Mouse (Mus musculus): ENCODE results near the gene S100a3. TPM values are rescaled to one million over a fixed set of nuclear protein-coding genes. Genes with fewer than 3 reads are reported as not detected.

Gene S100a3
- polyA plus RNA-seq, 2 experiments = 0.20 TPM; not detected in 1

GRCm38 (mm10) chr3:90612728-90613291 is 52.4 kb downstream of the S100a3 start, which contains the start of gene S100a6:
Gene S100a6 (plus strand): TSS chr3:90612882.
- H3K36me3 ChIP-seq (replicated peaks; ENCODE audit: control insufficient read depth, insufficient read depth, low read depth) = no peaks in the 10 kb centered on the region
- no peaks in the 10 kb centered on the region for H3K4me1 ChIP-seq (replicated peaks; ENCODE audit: control insufficient read depth in 2 of 2, insufficient read depth in 2 of 2, low read length in 1 of 2)
- H3K4me3 ChIP-seq (ENCODE audit: insufficient read depth in 1 of 2, low read depth in 2 of 2, low read length in 2 of 2) = no peak within 1 kb of the TSS
- H3K9ac ChIP-seq (replicated peaks) = no peak within 1 kb of the TSS
- ATAC-seq (ENCODE audit: insufficient read depth) = 0 out of 2 replicates have a peak, but pooled peaks have one; percentile 35
- peak; percentile 12 to 23 (median 22) for DNase-seq (ENCODE audit: low read depth in 3 of 3, low spot score in 3 of 3)
- no peaks in the 10 kb centered on the region for H3K27me3 ChIP-seq (ENCODE audit: control insufficient read depth, insufficient read depth, low read length)
- H3K9me3 ChIP-seq (ENCODE audit: control insufficient read depth, low read length) = no peaks in the 10 kb centered on the region
- 2% methylated on average over 23 of the region's 23 CpGs for WGBS (ENCODE audit: insufficient replicate concordance)
- H3K4me2 ChIP-seq (ENCODE audit: low read depth) = peak within 1 kb of the TSS; percentile 32
- H3K27ac ChIP-seq = no peak within 1 kb of the TSS
- TF ChIP-seq EP300 (IDR thresholded peaks at IDR 0.05; ENCODE audit: low read depth) = no peak
- TF ChIP-seq CTCF (IDR thresholded peaks at IDR 0.05; ENCODE audit: low read depth) = peak; percentile 71

- TF ChIP-seq EP300 (IDR thresholded peaks at IDR 0.05; ENCODE audit: low read depth) (no peak), CTCF (IDR thresholded peaks at IDR 0.05; ENCODE audit: low read depth) (no peak)
- WGBS (ENCODE audit: insufficient replicate concordance) = 28% methylated on average over 7 of the region's 7 CpGs
- no peak overlapping the region for H3K4me3 ChIP-seq (ENCODE audit: insufficient read depth in 1 of 2, low read depth in 2 of 2, low read length in 2 of 2)
- no peak overlapping the region for H3K4me2 ChIP-seq (ENCODE audit: low read depth)
- no peak for ATAC-seq (ENCODE audit: insufficient read depth)
- no peak for DNase-seq (ENCODE audit: low read depth in 3 of 3, low spot score in 3 of 3)
- no peaks in the 10 kb centered on the region for H3K36me3 ChIP-seq (replicated peaks; ENCODE audit: control insufficient read depth, insufficient read depth, low read depth)
- no peaks in the 10 kb centered on the region for H3K4me1 ChIP-seq (replicated peaks; ENCODE audit: control insufficient read depth in 2 of 2, insufficient read depth in 2 of 2, low read length in 1 of 2)
- no peaks in the 10 kb centered on the region for H3K9me3 ChIP-seq (ENCODE audit: control insufficient read depth, low read length)
- H3K27ac ChIP-seq = no peak overlapping the region
- H3K9ac ChIP-seq (replicated peaks) = no peak overlapping the region
- H3K27me3 ChIP-seq (ENCODE audit: control insufficient read depth, insufficient read depth, low read length) = no peaks in the 10 kb centered on the region
Measured at GRCm38 (mm10) chr3:90613461-90614147, 53.2 kb downstream of the S100a3 start.

DNA sequence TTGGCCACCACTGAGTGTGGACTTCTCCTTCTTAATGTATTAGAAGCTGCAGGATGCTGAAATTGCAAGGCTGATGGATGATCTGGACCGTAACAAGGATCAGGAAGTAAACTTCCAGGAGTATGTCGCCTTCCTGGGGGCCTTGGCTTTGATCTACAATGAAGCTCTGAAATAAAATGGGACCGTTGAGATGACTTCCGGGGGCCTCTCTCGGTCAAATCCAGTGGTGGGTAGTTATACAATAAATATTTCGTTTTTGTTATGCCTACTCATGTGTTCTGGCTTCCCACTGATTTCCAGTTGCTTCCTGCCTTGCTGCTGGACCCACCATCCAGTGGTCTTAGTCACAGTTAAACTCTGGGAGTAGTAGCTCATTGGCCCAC is 53.8 kb downstream of the S100a3 start:
- Histone ChIP-seq H3K36me3 (replicated peaks; ENCODE audit: control insufficient read depth, insufficient read depth, low read depth) (no peaks in the 10 kb centered on the region), H3K27ac (no peak overlapping the region), H3K4me3 (ENCODE audit: insufficient read depth in 1 of 2, low read depth in 2 of 2, low read length in 2 of 2) (no peak overlapping the region), H3K27me3 (ENCODE audit: control insufficient read depth, insufficient read depth, low read length) (no peaks in the 10 kb centered on the region), H3K9ac (replicated peaks) (no peak overlapping the region), H3K4me2 (ENCODE audit: low read depth) (no peak overlapping the region), H3K4me1 (replicated peaks; ENCODE audit: control insufficient read depth in 2 of 2, insufficient read depth in 2 of 2, low read length in 1 of 2) (no peaks in the 10 kb centered on the region), H3K9me3 (ENCODE audit: control insufficient read depth, low read length) (no peaks in the 10 kb centered on the region)
- TF ChIP-seq EP300 (IDR thresholded peaks at IDR 0.05; ENCODE audit: low read depth) (no peak), CTCF (IDR thresholded peaks at IDR 0.05; ENCODE audit: low read depth) (no peak)
- ATAC-seq (ENCODE audit: insufficient read depth) = no peak
- 56% methylated on average over 6 of the region's 6 CpGs for WGBS (ENCODE audit: insufficient replicate concordance)
- DNase-seq (ENCODE audit: low read depth in 3 of 3, low spot score in 3 of 3) = no peak

DNA sequence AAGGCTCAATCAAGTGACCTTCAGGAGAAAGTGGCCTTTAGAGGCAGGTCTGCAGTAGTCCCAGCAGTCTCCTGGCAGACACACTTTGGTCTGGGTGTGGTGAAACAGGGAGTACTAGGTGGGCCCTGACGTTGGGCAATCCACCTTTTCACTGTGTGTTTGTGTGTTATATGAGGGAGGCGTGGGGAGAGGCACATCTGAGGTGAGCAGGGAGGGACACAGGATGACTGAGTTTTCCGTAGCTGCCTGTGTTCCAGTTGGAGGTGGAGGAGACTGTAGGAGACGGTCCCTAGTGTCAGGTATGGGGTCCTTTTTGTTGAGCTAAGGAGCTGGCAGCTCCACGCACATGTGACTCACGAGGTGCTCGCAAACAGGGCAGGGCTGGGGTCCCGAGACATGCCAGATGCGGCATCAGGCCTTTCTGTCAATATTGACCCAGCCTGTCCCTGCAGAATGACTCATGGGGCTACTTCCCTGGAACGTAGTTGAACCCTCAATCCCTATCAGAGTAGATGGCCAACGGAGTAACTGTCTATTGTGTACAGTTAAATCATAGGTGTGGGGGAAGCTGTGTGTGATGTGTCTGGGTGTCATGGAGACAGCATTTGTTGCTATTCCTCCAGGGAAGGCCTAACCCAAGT is 54.4 kb downstream of the S100a3 start:
- no peak overlapping the region for H3K4me3 ChIP-seq (ENCODE audit: insufficient read depth in 1 of 2, low read depth in 2 of 2, low read length in 2 of 2)
- no peaks in the 10 kb centered on the region for H3K27me3 ChIP-seq (ENCODE audit: control insufficient read depth, insufficient read depth, low read length)
- no peaks in the 10 kb centered on the region for H3K36me3 ChIP-seq (replicated peaks; ENCODE audit: control insufficient read depth, insufficient read depth, low read depth)
- DNase-seq (ENCODE audit: low read depth in 3 of 3, low spot score in 3 of 3) (no peak), ATAC-seq (ENCODE audit: insufficient read depth) (no peak)
- H3K9ac ChIP-seq (replicated peaks) = no peak overlapping the region
- no peaks in the 10 kb centered on the region for H3K9me3 ChIP-seq (ENCODE audit: control insufficient read depth, low read length)
- TF ChIP-seq CTCF (IDR thresholded peaks at IDR 0.05; ENCODE audit: low read depth) (no peak), EP300 (IDR thresholded peaks at IDR 0.05; ENCODE audit: low read depth) (no peak)
- no peaks in the 10 kb centered on the region for H3K4me1 ChIP-seq (replicated peaks; ENCODE audit: control insufficient read depth in 2 of 2, insufficient read depth in 2 of 2, low read length in 1 of 2)
- WGBS (ENCODE audit: insufficient replicate concordance) = 57% methylated on average over 11 of the region's 11 CpGs
- H3K4me2 ChIP-seq (ENCODE audit: low read depth) = no peak overlapping the region
- no peak overlapping the region for H3K27ac ChIP-seq

GRCm38 (mm10) chr3:90615415-90615814 is 55.0 kb downstream of the S100a3 start:
- no peak for TF ChIP-seq EP300 (IDR thresholded peaks at IDR 0.05; ENCODE audit: low read depth)
- peak; percentile 75 for TF ChIP-seq CTCF (IDR thresholded peaks at IDR 0.05; ENCODE audit: low read depth)
- Histone ChIP-seq H3K27ac (no peak overlapping the region), H3K27me3 (ENCODE audit: control insufficient read depth, insufficient read depth, low read length) (no peaks in the 10 kb centered on the region), H3K9me3 (ENCODE audit: control insufficient read depth, low read length) (no peaks in the 10 kb centered on the region), H3K36me3 (replicated peaks; ENCODE audit: control insufficient read depth, insufficient read depth, low read depth) (no peaks in the 10 kb centered on the region), H3K4me2 (ENCODE audit: low read depth) (no peak overlapping the region), H3K9ac (replicated peaks) (no peak overlapping the region), H3K4me1 (replicated peaks; ENCODE audit: control insufficient read depth in 2 of 2, insufficient read depth in 2 of 2, low read length in 1 of 2) (no peaks in the 10 kb centered on the region), H3K4me3 (ENCODE audit: insufficient read depth in 1 of 2, low read depth in 2 of 2, low read length in 2 of 2) (no peak overlapping the region)
- DNase-seq (ENCODE audit: low read depth in 3 of 3, low spot score in 3 of 3) = peak; percentile 10 to 31 (median 25)
- 5% methylated on average over 7 of the region's 7 CpGs for WGBS (ENCODE audit: insufficient replicate concordance)
- no peak for ATAC-seq (ENCODE audit: insufficient read depth)
